Mouse (Mus musculus): ENCODE results near the gene G3bp2. TPM values are rescaled to one million over a fixed set of nuclear protein-coding genes. Genes with fewer than 3 reads are reported as not detected.

G3bp2 gene
- total and polyA plus RNA-seq, 3 experiments, result 16.8 to 101 (median 67.6) TPM

DNA sequence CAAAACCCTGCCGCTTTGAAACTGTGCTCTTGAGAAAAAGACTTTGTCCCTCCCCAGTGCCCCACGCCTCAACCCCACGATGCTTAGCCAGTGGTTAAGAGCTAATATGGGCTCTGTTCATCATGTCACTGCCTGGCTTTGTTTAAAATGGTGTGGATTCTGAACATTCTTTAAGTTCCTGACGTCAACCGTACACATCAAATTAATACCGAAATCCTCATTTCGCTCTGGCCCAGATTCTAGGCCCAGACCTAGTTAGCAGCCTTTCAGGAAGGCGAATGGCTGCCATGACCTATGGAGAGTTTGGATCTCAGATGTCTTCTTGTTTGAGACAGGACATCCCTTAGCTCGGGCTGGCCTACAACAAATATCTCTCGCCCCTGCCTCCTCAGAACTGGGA is 44.2 kb upstream of the G3bp2 start:
- Histone ChIP-seq H3K4me3 (ENCODE audit: low read depth, low read length) (peak overlapping the region; percentile 69), H3K4me1 (ENCODE audit: insufficient read depth, low read depth, low read length) (peaks cover 39% of the 10 kb centered on the region), H3K27me3 (ENCODE audit: insufficient read depth, low read length) (no peaks in the 10 kb centered on the region), H3K36me3 (replicated peaks) (peaks cover 23% of the 10 kb centered on the region), H3K9me3 (replicated peaks) (peaks cover 8% of the 10 kb centered on the region; the same call in 1 of the 2 replicates)
- ATAC-seq (ENCODE audit: extremely low read depth, insufficient number of reproducible peaks, low FRiP score, poor library complexity, severe bottlenecking) (no peak), DNase-seq (ENCODE audit: low spot score) (no peak)
- TF ChIP-seq CTCF (IDR thresholded peaks at IDR 0.05; ENCODE audit: low read depth, low read length), result no peak
- no peak for TF ChIP-seq GATA2 (IDR thresholded peaks at IDR 0.05; ENCODE audit: borderline replicate concordance, low read depth, low read length)
- TF ChIP-seq GATA1 (IDR thresholded peaks at IDR 0.05; ENCODE audit: borderline replicate concordance, low read length), result no peak
- TF ChIP-seq POLR2AphosphoS5 (IDR thresholded peaks at IDR 0.05; ENCODE audit: insufficient replicate concordance, low read depth, low read length), result no peak
- no peak for TF ChIP-seq TAL1 (conservative IDR thresholded peaks at IDR 0.05; ENCODE audit: low read depth, low read length)

- Histone ChIP-seq H3K4me1 (ENCODE audit: insufficient read depth, low read depth, low read length) (peaks cover 39% of the 10 kb centered on the region), H3K36me3 (replicated peaks) (peaks cover 23% of the 10 kb centered on the region), H3K27me3 (ENCODE audit: insufficient read depth, low read length) (no peaks in the 10 kb centered on the region), H3K4me3 (ENCODE audit: low read depth, low read length) (peak overlapping the region; percentile 69), H3K9me3 (replicated peaks) (peaks cover 9% of the 10 kb centered on the region; the same call in 1 of the 2 replicates)
- peak; percentile 54 for ATAC-seq (ENCODE audit: extremely low read depth, insufficient number of reproducible peaks, low FRiP score, poor library complexity, severe bottlenecking)
- TF ChIP-seq TAL1 (conservative IDR thresholded peaks at IDR 0.05; ENCODE audit: low read depth, low read length), result no peak
- no peak; the same call in 1 of the 2 replicates for TF ChIP-seq POLR2AphosphoS5 (IDR thresholded peaks at IDR 0.05; ENCODE audit: insufficient replicate concordance, low read depth, low read length)
- no peak for TF ChIP-seq GATA2 (IDR thresholded peaks at IDR 0.05; ENCODE audit: borderline replicate concordance, low read depth, low read length)
- TF ChIP-seq GATA1 (IDR thresholded peaks at IDR 0.05; ENCODE audit: borderline replicate concordance, low read length), result no peak
- DNase-seq (ENCODE audit: low spot score), result peak; percentile 51
Observed at GRCm38 (mm10) chr5:92127141-92127625, 43.7 kb upstream of the G3bp2 start.

DNA sequence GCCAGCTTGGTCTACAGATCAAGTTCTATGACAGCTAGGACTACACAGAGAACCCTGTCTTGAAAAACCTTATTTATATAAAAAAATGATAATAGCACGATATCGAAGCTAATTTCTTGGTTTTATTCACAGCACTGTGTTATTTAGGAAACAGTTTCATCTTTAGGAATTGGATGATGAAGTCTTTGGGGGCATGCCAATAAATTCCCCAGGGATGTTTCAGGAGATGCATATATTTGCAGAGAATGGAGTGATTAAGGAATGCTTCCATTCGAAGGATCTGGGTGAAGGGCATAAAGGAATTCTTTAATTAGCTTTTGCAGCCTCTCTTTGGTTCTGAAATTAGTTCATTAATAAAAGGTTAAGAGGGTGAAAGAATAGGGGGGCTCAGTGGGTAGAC is 41.9 kb upstream of the G3bp2 start:
- Histone ChIP-seq H3K27me3 (ENCODE audit: insufficient read depth, low read length) (no peaks in the 10 kb centered on the region), H3K4me3 (ENCODE audit: low read depth, low read length) (no peak overlapping the region), H3K9me3 (replicated peaks) (peaks cover 6% of the 10 kb centered on the region; the same call in 1 of the 2 replicates), H3K4me1 (ENCODE audit: insufficient read depth, low read depth, low read length) (peaks cover 39% of the 10 kb centered on the region), H3K36me3 (replicated peaks) (peaks cover 11% of the 10 kb centered on the region)
- DNase-seq (ENCODE audit: low spot score), result no peak
- no peak for ATAC-seq (ENCODE audit: extremely low read depth, insufficient number of reproducible peaks, low FRiP score, poor library complexity, severe bottlenecking)
- TF ChIP-seq POLR2AphosphoS5 (IDR thresholded peaks at IDR 0.05; ENCODE audit: insufficient replicate concordance, low read depth, low read length), result no peak

- H3K4me1 ChIP-seq (ENCODE audit: insufficient read depth, low read depth, low read length), result peaks cover 6% of the 10 kb centered on the region
- H3K9me3 ChIP-seq (replicated peaks), result peaks cover 4% of the 10 kb centered on the region; the same call in 1 of the 2 replicates
- TF ChIP-seq POLR2AphosphoS5 (IDR thresholded peaks at IDR 0.05; ENCODE audit: insufficient replicate concordance, low read depth, low read length), result no peak
- H3K36me3 ChIP-seq (replicated peaks), result peaks cover 8% of the 10 kb centered on the region
- ATAC-seq (ENCODE audit: extremely low read depth, insufficient number of reproducible peaks, low FRiP score, poor library complexity, severe bottlenecking) (no peak), DNase-seq (ENCODE audit: low spot score) (no peak)
- H3K4me3 ChIP-seq (ENCODE audit: low read depth, low read length), result no peak overlapping the region
- H3K27me3 ChIP-seq (ENCODE audit: insufficient read depth, low read length), result no peaks in the 10 kb centered on the region
Observed at GRCm38 (mm10) chr5:92121636-92122035, 38.1 kb upstream of the G3bp2 start.

DNA sequence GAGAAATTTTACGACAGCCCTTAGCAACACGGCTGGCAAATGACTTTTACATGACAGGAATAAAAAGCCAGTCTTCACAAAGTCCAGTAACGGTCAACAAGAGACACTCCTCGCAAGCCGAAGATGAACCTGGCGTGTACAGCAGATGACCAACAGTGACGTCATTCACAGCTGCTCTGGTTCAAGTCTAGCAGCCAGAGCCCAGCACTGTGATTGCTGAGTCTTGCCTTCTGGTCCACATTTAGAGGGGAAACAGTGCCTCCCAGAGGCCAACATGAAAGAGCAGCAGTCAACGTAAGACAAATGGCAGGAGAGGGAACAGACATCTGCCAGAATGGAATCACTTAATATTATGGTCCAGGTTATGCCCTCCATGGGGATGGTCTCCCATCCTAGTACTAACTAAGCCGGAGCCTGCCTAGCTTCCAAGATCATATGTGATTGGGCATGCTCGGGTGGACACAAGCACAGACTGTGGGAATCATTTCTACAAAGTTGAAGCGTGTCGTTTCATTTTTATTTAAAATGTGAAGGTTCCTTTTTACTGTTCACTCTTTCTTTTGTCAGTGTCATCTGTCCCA is 34.4 kb upstream of the G3bp2 start:
- Histone ChIP-seq H3K27me3 (ENCODE audit: insufficient read depth, low read length) (peaks cover 11% of the 10 kb centered on the region), H3K9me3 (replicated peaks) (peaks cover 3% of the 10 kb centered on the region; the same call in 1 of the 2 replicates), H3K4me3 (ENCODE audit: low read depth, low read length) (no peak overlapping the region), H3K4me1 (ENCODE audit: insufficient read depth, low read depth, low read length) (peaks cover 8% of the 10 kb centered on the region), H3K36me3 (replicated peaks) (peaks cover 2% of the 10 kb centered on the region)
- TF ChIP-seq GATA2 (IDR thresholded peaks at IDR 0.05; ENCODE audit: borderline replicate concordance, low read depth, low read length) (no peak), GATA1 (IDR thresholded peaks at IDR 0.05; ENCODE audit: borderline replicate concordance, low read length) (no peak), CTCF (IDR thresholded peaks at IDR 0.05; ENCODE audit: low read depth, low read length) (peak; percentile 40; the same call in 1 of the 2 replicates), TAL1 (conservative IDR thresholded peaks at IDR 0.05; ENCODE audit: low read depth, low read length) (no peak), POLR2AphosphoS5 (IDR thresholded peaks at IDR 0.05; ENCODE audit: insufficient replicate concordance, low read depth, low read length) (no peak)
- ATAC-seq (ENCODE audit: extremely low read depth, insufficient number of reproducible peaks, low FRiP score, poor library complexity, severe bottlenecking), result peak; percentile 63; the same call in 1 of the 2 replicates
- DNase-seq (ENCODE audit: low spot score), result peak; percentile 34

GRCm38 (mm10) chr5:92114939-92115338 is 31.4 kb upstream of the G3bp2 start:
- H3K4me3 ChIP-seq (ENCODE audit: low read depth, low read length), result no peak overlapping the region
- H3K27me3 ChIP-seq (ENCODE audit: insufficient read depth, low read length), result peaks cover 20% of the 10 kb centered on the region
- peaks cover 18% of the 10 kb centered on the region for H3K4me1 ChIP-seq (ENCODE audit: insufficient read depth, low read depth, low read length)
- ATAC-seq (ENCODE audit: extremely low read depth, insufficient number of reproducible peaks, low FRiP score, poor library complexity, severe bottlenecking) (no peak), DNase-seq (ENCODE audit: low spot score) (no peak)
- no peaks in the 10 kb centered on the region for H3K36me3 ChIP-seq (replicated peaks)
- H3K9me3 ChIP-seq (replicated peaks), result no peaks in the 10 kb centered on the region
- no peak for TF ChIP-seq TAL1 (conservative IDR thresholded peaks at IDR 0.05; ENCODE audit: low read depth, low read length)
- no peak for TF ChIP-seq GATA1 (IDR thresholded peaks at IDR 0.05; ENCODE audit: borderline replicate concordance, low read length)
- TF ChIP-seq POLR2AphosphoS5 (IDR thresholded peaks at IDR 0.05; ENCODE audit: insufficient replicate concordance, low read depth, low read length), result no peak
- no peak for TF ChIP-seq CTCF (IDR thresholded peaks at IDR 0.05; ENCODE audit: low read depth, low read length)
- no peak for TF ChIP-seq GATA2 (IDR thresholded peaks at IDR 0.05; ENCODE audit: borderline replicate concordance, low read depth, low read length)
